Mouse (Mus musculus) liver, postnatal 0 days (tissue): ENCODE measurements at regions not wholly inside any gene's neighbourhood (a gene's known extent, or its start where the extent isn't known, plus 50 kb on each side); places are given as distances from the start of the nearest gene placed in this dataset.

Source experiments
- CTCF ChIP-seq: sonication (generic); IDR thresholded peaks from 2 replicates; pipeline ENCODE4 v1.5.1; 2016; ENCODE audit warnings: antibody characterized with exemption, low read depth
- EP300 ChIP-seq: IDR thresholded peaks from 2 replicates; pipeline ENCODE4 v1.6.1; 2016; ENCODE audit warnings: antibody characterized with exemption, low read depth, mild to moderate bottlenecking

GRCm38 (mm10) chr1:64195970-64196491 lies 73.9 kb upstream of the Klf7 start:
- TF ChIP-seq CTCF, result no peak
- TF ChIP-seq EP300, result no peak
